Mouse (Mus musculus): Measurements from ENCODE around the gene Fdx1. TPM values are rescaled to one million over a fixed set of nuclear protein-coding genes. Genes with fewer than 3 reads are reported as not detected.
A peak's percentile ranks its signal among the peaks of the same experiment; 100 is the strongest.

Gene Fdx1
- polyA plus RNA-seq, 1 experiment: 31.4 TPM

GRCm38 (mm10) chr9:51915580-51915979 is 47.8 kb downstream of the Fdx1 start:
- 71% methylated on average over 1 of the region's 1 CpGs for WGBS

GRCm38 (mm10) chr9:51914481-51915120 is 48.8 kb downstream of the Fdx1 start:
- 74% methylated on average over 15 of the region's 15 CpGs for WGBS
- no peak for DNase-seq (ENCODE audit: low read depth, low spot score)

More at GRCm38 (mm10) chr9:51915580-51915979, 47.8 kb downstream of the Fdx1 start:
- DNase-seq (ENCODE audit: low read depth, low spot score): no peak

GRCm38 (mm10) chr9:51908838-51909237 is 54.5 kb downstream of the Fdx1 start:
- 12% methylated on average over 2 of the region's 2 CpGs for WGBS
- peak; percentile 43 for DNase-seq (ENCODE audit: low read depth, low spot score)

GRCm38 (mm10) chr9:51908255-51908654 is 55.1 kb downstream of the Fdx1 start:
- no peak for DNase-seq (ENCODE audit: low read depth, low spot score)
- WGBS: 64% methylated on average over 3 of the region's 3 CpGs

GRCm38 (mm10) chr9:51906938-51907337 is 56.4 kb downstream of the Fdx1 start:
- WGBS: 92% methylated on average over 8 of the region's 8 CpGs
- no peak for DNase-seq (ENCODE audit: low read depth, low spot score)

Other genes with a start within 250 kb of the Fdx1 start
- 0.19 and 0.41 TPM in 2 replicates for gene Arhgap20, start 198.2 kb downstream of the Fdx1 start, polyA plus RNA-seq (2012; rRNA removed)
- 3.5 and 3.9 TPM in 2 replicates for gene Rdx, start 83.6 kb upstream of the Fdx1 start, polyA plus RNA-seq (2012; rRNA removed)
- gene Zc3h12c, start 205.0 kb upstream of the Fdx1 start, polyA plus RNA-seq (2012; rRNA removed): 0.35 and 0.53 TPM in 2 replicates